Mouse (Mus musculus): Measurements from ENCODE around the gene Dnajc6. TPM values are rescaled to one million over a fixed set of nuclear protein-coding genes. Genes with fewer than 3 reads are reported as not detected.

Dnajc6 gene
- polyA plus RNA-seq, 1 experiment from 2014 or later, result 2.6 TPM

- Histone ChIP-seq H3K4me2 (replicated peaks) (no peak overlapping the region), H3K9me3 (peaks cover 5% of the 10 kb centered on the region; the same call in 1 of the 2 replicates), H3K9ac (no peak overlapping the region), H3K4me1 (no peaks in the 10 kb centered on the region), H3K27me3 (no peaks in the 10 kb centered on the region), H3K4me3 (no peak overlapping the region), H3K36me3 (no peaks in the 10 kb centered on the region), H3K27ac (no peak overlapping the region)
- 70% methylated on average over 5 of the region's 5 CpGs for WGBS
- ATAC-seq (ENCODE audit: insufficient number of reproducible peaks, insufficient read depth, low FRiP score, low TSS enrichment), result no peak
These were observed 172.7 kb downstream of the Dnajc6 start for GRCm38 (mm10) chr4:101669161-101669560.

- H3K27me3 ChIP-seq, result no peaks in the 10 kb centered on the region
- H3K4me3 ChIP-seq, result no peak overlapping the region
- H3K9ac ChIP-seq, result no peak overlapping the region
- 89% methylated on average over 5 of the region's 5 CpGs for WGBS
- ATAC-seq (ENCODE audit: insufficient number of reproducible peaks, insufficient read depth, low FRiP score, low TSS enrichment), result no peak
- H3K4me1 ChIP-seq, result no peaks in the 10 kb centered on the region
- no peaks in the 10 kb centered on the region for H3K36me3 ChIP-seq
- H3K9me3 ChIP-seq, result peaks cover 5% of the 10 kb centered on the region; the same call in 1 of the 2 replicates
- no peak overlapping the region for H3K27ac ChIP-seq
- no peak overlapping the region for H3K4me2 ChIP-seq (replicated peaks)
These were observed 173.4 kb downstream of the Dnajc6 start for GRCm38 (mm10) chr4:101669811-101670210.

- no peak overlapping the region for H3K27ac ChIP-seq
- H3K9me3 ChIP-seq, result no peaks in the 10 kb centered on the region
- no peaks in the 10 kb centered on the region for H3K36me3 ChIP-seq
- H3K4me3 ChIP-seq, result no peak overlapping the region
- no peaks in the 10 kb centered on the region for H3K4me1 ChIP-seq
- 76% methylated on average over 5 of the region's 5 CpGs for WGBS
- H3K4me2 ChIP-seq (replicated peaks), result no peak overlapping the region
- no peaks in the 10 kb centered on the region for H3K27me3 ChIP-seq
- H3K9ac ChIP-seq, result no peak overlapping the region
- ATAC-seq (ENCODE audit: insufficient number of reproducible peaks, insufficient read depth, low FRiP score, low TSS enrichment), result no peak
These were observed 178.3 kb downstream of the Dnajc6 start for GRCm38 (mm10) chr4:101674790-101675189.

GRCm38 (mm10) chr4:101675726-101676125 is 179.3 kb downstream of the Dnajc6 start:
- no peaks in the 10 kb centered on the region for H3K9me3 ChIP-seq
- ATAC-seq (ENCODE audit: insufficient number of reproducible peaks, insufficient read depth, low FRiP score, low TSS enrichment), result no peak
- no peak overlapping the region for H3K9ac ChIP-seq
- H3K4me1 ChIP-seq, result no peaks in the 10 kb centered on the region
- H3K4me2 ChIP-seq (replicated peaks), result no peak overlapping the region
- no peaks in the 10 kb centered on the region for H3K27me3 ChIP-seq
- no peaks in the 10 kb centered on the region for H3K36me3 ChIP-seq
- 61% methylated on average over 4 of the region's 4 CpGs for WGBS
- H3K4me3 ChIP-seq, result no peak overlapping the region
- no peak overlapping the region for H3K27ac ChIP-seq

GRCm38 (mm10) chr4:101682620-101683019 is 186.2 kb downstream of the Dnajc6 start:
- WGBS, result 90% methylated on average over 4 of the region's 4 CpGs

GRCm38 (mm10) chr4:101683086-101683485 is 186.6 kb downstream of the Dnajc6 start:
- Histone ChIP-seq H3K27me3 (no peaks in the 10 kb centered on the region), H3K4me1 (no peaks in the 10 kb centered on the region)
- no peak for ATAC-seq (ENCODE audit: insufficient number of reproducible peaks, insufficient read depth, low FRiP score, low TSS enrichment)

More at GRCm38 (mm10) chr4:101682620-101683019, 186.2 kb downstream of the Dnajc6 start:
- no peak for ATAC-seq (ENCODE audit: insufficient number of reproducible peaks, insufficient read depth, low FRiP score, low TSS enrichment)
- Histone ChIP-seq H3K4me1 (no peaks in the 10 kb centered on the region), H3K27me3 (no peaks in the 10 kb centered on the region), H3K9me3 (no peaks in the 10 kb centered on the region), H3K4me2 (replicated peaks) (no peak overlapping the region), H3K9ac (no peak overlapping the region), H3K4me3 (no peak overlapping the region), H3K27ac (no peak overlapping the region), H3K36me3 (no peaks in the 10 kb centered on the region)

GRCm38 (mm10) chr4:101684821-101685220 is 188.4 kb downstream of the Dnajc6 start:
- Histone ChIP-seq H3K27me3 (no peaks in the 10 kb centered on the region), H3K4me3 (no peak overlapping the region), H3K9me3 (no peaks in the 10 kb centered on the region), H3K4me2 (replicated peaks) (no peak overlapping the region), H3K9ac (no peak overlapping the region), H3K4me1 (no peaks in the 10 kb centered on the region), H3K27ac (no peak overlapping the region), H3K36me3 (no peaks in the 10 kb centered on the region)
- 51% methylated on average over 3 of the region's 3 CpGs for WGBS
- ATAC-seq (ENCODE audit: insufficient number of reproducible peaks, insufficient read depth, low FRiP score, low TSS enrichment), result no peak

More at GRCm38 (mm10) chr4:101683086-101683485, 186.6 kb downstream of the Dnajc6 start:
- Histone ChIP-seq H3K4me2 (replicated peaks) (no peak overlapping the region), H3K9me3 (no peaks in the 10 kb centered on the region), H3K4me3 (no peak overlapping the region), H3K9ac (no peak overlapping the region), H3K36me3 (no peaks in the 10 kb centered on the region), H3K27ac (no peak overlapping the region)
- 83% methylated on average over 3 of the region's 3 CpGs for WGBS

GRCm38 (mm10) chr4:101686227-101686810 is 189.9 kb downstream of the Dnajc6 start:
- Histone ChIP-seq H3K4me3 (no peak overlapping the region), H3K4me1 (no peaks in the 10 kb centered on the region), H3K27ac (no peak overlapping the region), H3K4me2 (replicated peaks) (no peak overlapping the region), H3K36me3 (no peaks in the 10 kb centered on the region), H3K9ac (no peak overlapping the region), H3K9me3 (no peaks in the 10 kb centered on the region), H3K27me3 (no peaks in the 10 kb centered on the region)
- WGBS, result 69% methylated on average over 13 of the region's 13 CpGs
- ATAC-seq (ENCODE audit: insufficient number of reproducible peaks, insufficient read depth, low FRiP score, low TSS enrichment), result no peak

GRCm38 (mm10) chr4:101689241-101689640 is 192.8 kb downstream of the Dnajc6 start:
- ATAC-seq (ENCODE audit: insufficient number of reproducible peaks, insufficient read depth, low FRiP score, low TSS enrichment), result no peak
- Histone ChIP-seq H3K4me3 (no peak overlapping the region), H3K9me3 (no peaks in the 10 kb centered on the region), H3K27ac (peak overlapping the region; percentile 46; the same call in 1 of the 2 replicates), H3K4me1 (no peaks in the 10 kb centered on the region), H3K36me3 (no peaks in the 10 kb centered on the region), H3K4me2 (replicated peaks) (no peak overlapping the region), H3K9ac (no peak overlapping the region), H3K27me3 (no peaks in the 10 kb centered on the region)
- WGBS, result 81% methylated on average over 4 of the region's 4 CpGs

- Histone ChIP-seq H3K9ac (no peak overlapping the region), H3K36me3 (no peaks in the 10 kb centered on the region), H3K9me3 (no peaks in the 10 kb centered on the region), H3K4me1 (no peaks in the 10 kb centered on the region), H3K27ac (peak overlapping the region; percentile 46; the same call in 1 of the 2 replicates), H3K4me2 (replicated peaks) (no peak overlapping the region), H3K4me3 (no peak overlapping the region), H3K27me3 (no peaks in the 10 kb centered on the region)
- 72% methylated on average over 5 of the region's 5 CpGs for WGBS
- ATAC-seq (ENCODE audit: insufficient number of reproducible peaks, insufficient read depth, low FRiP score, low TSS enrichment), result no peak
These were observed 193.2 kb downstream of the Dnajc6 start for GRCm38 (mm10) chr4:101689645-101690044.

Measured in embryonic facial prominence, embryonic 12.5 days (tissue).